Mouse (Mus musculus) bone marrow, adult 2 months (tissue): Measurements from ENCODE around the gene Sec24b.

Experiments
- CTCF ChIP-seq: fragments of 200-500 bp; IDR thresholded peaks from 2 replicates; pipeline ENCODE4 v1.5.1; 2011; ENCODE audit warnings: low read length, control low read depth; ENCODE audit not compliant: control insufficient read depth, insufficient read depth
- POLR2A ChIP-seq: fragments of 200-500 bp; IDR thresholded peaks from 2 replicates; pipeline ENCODE4 v1.6.1; 2011; ENCODE audit warnings: low read depth, mild to moderate bottlenecking, control low read depth, low read length, borderline replicate concordance; ENCODE audit not compliant: control insufficient read depth

GRCm38 (mm10) chr3:130061281-130061680 is at the start of gene Sec24b:
- TF ChIP-seq CTCF (no peak), POLR2A (no peak)
